Mouse (Mus musculus) CH12.LX (cell line): Measurements from ENCODE around the gene Cd247.

Source experiments
- CTCF ChIP-seq, 2 experiments: IDR thresholded peaks in 1 of 2; conservative IDR thresholded peaks in 1 of 2; 2 replicates each; pipeline ENCODE4 v1.5.1; 2011 to 2012; ENCODE audit warnings: low read depth in 2 of 2, low read length in 2 of 2, improper control_type of control experiment in 1 of 2, inconsistent platforms in 1 of 2, mild to moderate bottlenecking in 1 of 2, moderate library complexity in 1 of 2
- EP300 ChIP-seq: IDR thresholded peaks from 2 replicates; pipeline ENCODE4 v1.6.1; 2011; ENCODE audit warnings: low read length, improper control_type of control experiment
- ETS1 ChIP-seq: conservative IDR thresholded peaks from 2 replicates; pipeline ENCODE4 v1.6.1; 2012; ENCODE audit warnings: low read depth, mild to moderate bottlenecking, inconsistent platforms, low read length, improper control_type of control experiment, moderate library complexity
- MAFK ChIP-seq: IDR thresholded peaks from 2 replicates; pipeline ENCODE4 v1.6.1; 2011; ENCODE audit warnings: low read length, improper control_type of control experiment; ENCODE audit not compliant: insufficient replicate concordance
- MEF2A ChIP-seq: IDR thresholded peaks from 2 replicates; pipeline ENCODE4 v1.6.1; 2014; ENCODE audit warnings: low read depth, mild to moderate bottlenecking, inconsistent platforms, low read length, improper control_type of control experiment, borderline replicate concordance
- MXI1 ChIP-seq: IDR thresholded peaks from 2 replicates; pipeline ENCODE4 v1.6.1; 2011; ENCODE audit warnings: mild to moderate bottlenecking, low read depth, low read length, improper control_type of control experiment
- NRF1 ChIP-seq: IDR thresholded peaks from 2 replicates; pipeline ENCODE4 v1.6.1; 2014; ENCODE audit warnings: low read depth, mild to moderate bottlenecking, inconsistent platforms, low read length, improper control_type of control experiment, moderate library complexity
- POLR2A ChIP-seq: IDR thresholded peaks from 2 replicates; pipeline ENCODE4 v1.6.1; 2011; ENCODE audit warnings: low read depth, mild to moderate bottlenecking, improper control_type of control experiment, low read length
- TBP ChIP-seq: conservative IDR thresholded peaks from 2 replicates; pipeline ENCODE4 v1.6.1; 2011; ENCODE audit warnings: low read depth, low read length, improper control_type of control experiment
- ZC3H11A ChIP-seq: IDR thresholded peaks from 2 replicates; pipeline ENCODE4 v1.6.1; 2012; ENCODE audit warnings: low read depth, mild to moderate bottlenecking, inconsistent platforms, low read length, improper control_type of control experiment
- ZKSCAN1 ChIP-seq: IDR thresholded peaks from 2 replicates; pipeline ENCODE4 v1.6.1; 2012; ENCODE audit warnings: low read depth, inconsistent platforms, low read length, improper control_type of control experiment, borderline replicate concordance

DNA sequence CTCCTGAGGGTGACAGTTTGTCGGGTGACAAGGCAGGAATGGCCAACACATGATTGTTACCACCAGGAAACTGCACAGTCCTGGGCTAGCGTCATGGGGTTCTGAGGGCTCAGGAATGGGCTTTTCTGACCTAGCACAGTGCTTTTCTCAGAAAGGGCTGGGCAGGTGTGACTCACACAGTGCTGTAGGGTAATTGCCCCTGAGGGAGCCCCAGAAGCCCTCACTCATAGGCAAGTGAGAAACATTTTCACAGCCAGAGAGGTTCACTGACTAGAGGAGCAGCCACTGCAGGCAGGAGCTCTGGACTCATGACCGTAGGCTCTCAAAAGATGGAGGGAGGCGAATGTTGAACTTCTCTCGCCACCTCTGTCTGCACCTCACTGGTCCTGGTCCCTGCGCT lies 1.5 kb downstream of the Cd247 start:
- TF ChIP-seq ZC3H11A (no peak), MAFK (no peak), TBP (no peak), NRF1 (no peak), POLR2A (no peak), ETS1 (no peak), CTCF (conservative IDR thresholded peaks at IDR 0.05 in 1 of 2, IDR thresholded peaks at IDR 0.05 in 1 of 2; ENCODE audit: low read depth in 2 of 2, low read length in 2 of 2) (no peak), MEF2A (no peak), EP300 (no peak), ZKSCAN1 (no peak), MXI1 (no peak)
